Mouse (Mus musculus): ENCODE data around the gene AC161166.1. TPM values are rescaled to one million over a fixed set of nuclear protein-coding genes. Genes with fewer than 3 reads are reported as not detected.
A peak's percentile ranks its signal among the peaks of the same experiment; 100 is the strongest.

The AC161166.1 gene
- total and polyA plus RNA-seq, 3 experiments, result 0.22 TPM; not detected in 2

- ATAC-seq (ENCODE audit: extremely low read depth, insufficient number of reproducible peaks, low FRiP score, poor library complexity, severe bottlenecking) (no peak), DNase-seq (ENCODE audit: low spot score) (no peak)
- Histone ChIP-seq H3K4me3 (ENCODE audit: low read depth, low read length) (no peak overlapping the region), H3K9me3 (replicated peaks) (0 out of 2 replicates have a peak, but pooled peaks cover 6% of the 10 kb centered on the region), H3K27me3 (ENCODE audit: insufficient read depth, low read length) (peaks cover 55% of the 10 kb centered on the region), H3K36me3 (replicated peaks) (no peaks in the 10 kb centered on the region), H3K4me1 (ENCODE audit: insufficient read depth, low read depth, low read length) (peaks cover 6% of the 10 kb centered on the region)
- TF ChIP-seq GATA1 (IDR thresholded peaks at IDR 0.05; ENCODE audit: borderline replicate concordance, low read length) (no peak), GATA2 (IDR thresholded peaks at IDR 0.05; ENCODE audit: borderline replicate concordance, low read depth, low read length) (no peak)
These were observed 32.6 kb downstream of the AC161166.1 start for GRCm38 (mm10) chr7:24479685-24480084.

DNA sequence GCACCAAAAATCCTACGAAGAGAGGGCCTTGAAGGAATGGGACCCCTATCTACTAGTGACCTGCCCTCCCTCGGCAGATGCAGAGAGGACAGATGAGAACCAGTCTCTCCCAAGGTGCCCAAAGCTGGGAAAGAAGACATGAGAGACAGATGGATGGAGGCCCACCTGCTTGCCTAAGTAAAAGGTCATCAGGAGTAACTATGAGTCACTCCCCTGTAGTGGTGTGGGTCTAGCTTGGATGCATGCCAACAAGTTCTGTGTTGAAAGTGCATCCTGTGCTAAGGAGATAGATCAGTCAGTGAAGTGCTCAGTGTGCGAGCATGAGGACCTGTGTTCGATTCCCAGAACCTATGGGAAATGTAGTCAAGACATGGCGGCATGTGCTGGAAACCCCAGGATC is 33.3 kb downstream of the AC161166.1 start:
- 0 out of 2 replicates have a peak, but pooled peaks cover 6% of the 10 kb centered on the region for H3K9me3 ChIP-seq (replicated peaks)
- peaks cover 6% of the 10 kb centered on the region for H3K4me1 ChIP-seq (ENCODE audit: insufficient read depth, low read depth, low read length)

DNA sequence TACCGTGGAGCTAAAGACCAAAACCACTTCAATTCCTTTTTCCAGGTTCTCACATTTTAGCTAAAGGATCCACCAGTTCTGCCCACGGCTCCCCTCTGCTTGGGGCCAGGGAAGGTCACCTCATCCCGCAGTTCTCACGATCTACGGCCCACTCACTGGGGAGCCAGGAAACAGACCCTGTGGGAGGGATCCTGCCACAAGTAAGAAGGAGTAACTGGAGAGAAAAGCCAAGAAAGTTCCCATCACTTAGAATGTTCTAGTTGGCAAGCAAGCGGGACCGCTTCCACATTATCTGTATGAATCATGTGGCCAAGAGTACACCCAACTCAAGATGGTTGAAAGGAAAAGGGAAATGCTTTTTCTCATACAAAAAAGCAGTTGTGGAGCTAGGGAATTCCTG is 35.4 kb downstream of the AC161166.1 start:
- no peak for DNase-seq (ENCODE audit: low spot score)
- no peaks in the 10 kb centered on the region for H3K36me3 ChIP-seq (replicated peaks)
- H3K4me1 ChIP-seq (ENCODE audit: insufficient read depth, low read depth, low read length), result peaks cover 6% of the 10 kb centered on the region
- ATAC-seq (ENCODE audit: extremely low read depth, insufficient number of reproducible peaks, low FRiP score, poor library complexity, severe bottlenecking), result no peak
- H3K4me3 ChIP-seq (ENCODE audit: low read depth, low read length), result no peak overlapping the region
- TF ChIP-seq GATA2 (IDR thresholded peaks at IDR 0.05; ENCODE audit: borderline replicate concordance, low read depth, low read length) (no peak), POLR2AphosphoS5 (IDR thresholded peaks at IDR 0.05; ENCODE audit: insufficient replicate concordance, low read depth, low read length) (no peak), CTCF (IDR thresholded peaks at IDR 0.05; ENCODE audit: low read depth, low read length) (no peak), GATA1 (IDR thresholded peaks at IDR 0.05; ENCODE audit: borderline replicate concordance, low read length) (no peak), TAL1 (conservative IDR thresholded peaks at IDR 0.05; ENCODE audit: low read depth, low read length) (no peak)
- H3K9me3 ChIP-seq (replicated peaks), result 0 out of 2 replicates have a peak, but pooled peaks cover 6% of the 10 kb centered on the region
- peaks cover 28% of the 10 kb centered on the region for H3K27me3 ChIP-seq (ENCODE audit: insufficient read depth, low read length)

More for the DNA sequence above, 33.3 kb downstream of the AC161166.1 start:
- Histone ChIP-seq H3K4me3 (ENCODE audit: low read depth, low read length) (no peak overlapping the region), H3K36me3 (replicated peaks) (no peaks in the 10 kb centered on the region), H3K27me3 (ENCODE audit: insufficient read depth, low read length) (peaks cover 47% of the 10 kb centered on the region)
- no peak for TF ChIP-seq GATA2 (IDR thresholded peaks at IDR 0.05; ENCODE audit: borderline replicate concordance, low read depth, low read length)
- TF ChIP-seq GATA1 (IDR thresholded peaks at IDR 0.05; ENCODE audit: borderline replicate concordance, low read length), result no peak
- no peak for TF ChIP-seq TAL1 (conservative IDR thresholded peaks at IDR 0.05; ENCODE audit: low read depth, low read length)
- no peak for TF ChIP-seq POLR2AphosphoS5 (IDR thresholded peaks at IDR 0.05; ENCODE audit: insufficient replicate concordance, low read depth, low read length)
- no peak for TF ChIP-seq CTCF (IDR thresholded peaks at IDR 0.05; ENCODE audit: low read depth, low read length)
- DNase-seq (ENCODE audit: low spot score) (no peak), ATAC-seq (ENCODE audit: extremely low read depth, insufficient number of reproducible peaks, low FRiP score, poor library complexity, severe bottlenecking) (no peak)

DNA sequence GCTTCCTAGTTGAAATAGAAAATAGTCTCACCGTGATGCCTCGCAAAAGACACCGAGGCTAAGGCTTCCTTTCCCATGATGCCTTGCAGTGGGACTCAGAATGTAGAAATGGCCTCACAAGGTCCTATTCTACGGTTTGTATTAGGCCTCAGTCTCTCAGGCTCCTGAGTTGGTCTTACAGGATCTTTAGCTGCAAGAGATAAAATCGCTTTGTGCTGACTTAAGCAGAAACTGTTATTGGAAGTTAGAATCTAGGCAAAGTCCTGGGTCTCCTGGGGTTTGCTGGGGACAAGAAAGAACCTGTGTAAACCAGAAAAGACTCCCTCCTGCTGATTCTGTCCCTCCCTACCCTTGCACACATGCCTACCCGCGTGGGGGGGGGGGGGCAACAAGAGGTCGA is 35.9 kb downstream of the AC161166.1 start:
- peaks cover under 1% of the 10 kb centered on the region for H3K4me1 ChIP-seq (ENCODE audit: insufficient read depth, low read depth, low read length)
- no peak for ATAC-seq (ENCODE audit: extremely low read depth, insufficient number of reproducible peaks, low FRiP score, poor library complexity, severe bottlenecking)
- TF ChIP-seq GATA1 (IDR thresholded peaks at IDR 0.05; ENCODE audit: borderline replicate concordance, low read length), result no peak
- TF ChIP-seq TAL1 (conservative IDR thresholded peaks at IDR 0.05; ENCODE audit: low read depth, low read length), result no peak
- TF ChIP-seq CTCF (IDR thresholded peaks at IDR 0.05; ENCODE audit: low read depth, low read length), result no peak
- no peak for TF ChIP-seq POLR2AphosphoS5 (IDR thresholded peaks at IDR 0.05; ENCODE audit: insufficient replicate concordance, low read depth, low read length)
- no peak for TF ChIP-seq GATA2 (IDR thresholded peaks at IDR 0.05; ENCODE audit: borderline replicate concordance, low read depth, low read length)
- no peak for DNase-seq (ENCODE audit: low spot score)
- no peak overlapping the region for H3K4me3 ChIP-seq (ENCODE audit: low read depth, low read length)
- H3K9me3 ChIP-seq (replicated peaks), result 0 out of 2 replicates have a peak, but pooled peaks cover 2% of the 10 kb centered on the region
- H3K36me3 ChIP-seq (replicated peaks), result no peaks in the 10 kb centered on the region
- peaks cover 24% of the 10 kb centered on the region for H3K27me3 ChIP-seq (ENCODE audit: insufficient read depth, low read length)

DNA sequence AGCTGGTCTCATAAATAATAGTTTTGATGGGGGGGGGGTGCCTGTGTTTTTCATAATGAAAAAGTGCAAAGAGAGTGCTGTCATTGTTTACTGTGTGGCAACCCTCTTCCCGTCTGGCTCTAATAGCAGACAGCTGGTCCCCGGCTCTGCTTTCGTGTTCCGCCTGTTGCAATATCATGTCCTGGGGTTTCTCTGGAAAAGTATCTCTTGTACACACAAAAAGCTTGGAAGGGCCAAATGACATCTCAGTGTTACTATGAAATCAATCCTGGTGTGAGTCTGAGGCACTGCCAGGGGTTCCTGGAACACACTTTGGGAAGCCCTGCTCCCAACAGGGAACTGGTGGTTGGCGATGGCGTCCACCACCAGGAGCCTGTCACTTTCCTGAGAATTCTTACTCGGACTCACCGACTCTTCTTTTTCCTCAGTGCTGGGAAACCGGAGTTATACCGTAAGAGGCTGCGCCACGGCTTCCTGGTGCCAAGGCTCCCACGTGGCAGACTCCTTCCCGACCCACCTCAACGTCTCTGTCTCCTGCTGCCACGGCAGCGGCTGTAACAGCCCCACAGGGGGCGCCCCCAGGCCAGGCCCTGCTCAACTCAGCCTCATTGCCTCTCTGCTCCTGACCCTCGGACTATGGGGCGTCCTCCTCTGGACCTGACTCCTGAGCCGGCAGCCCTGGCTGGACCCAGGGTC is 37.3 kb downstream of the AC161166.1 start:
- Histone ChIP-seq H3K9me3 (replicated peaks) (0 out of 2 replicates have a peak, but pooled peaks cover 2% of the 10 kb centered on the region), H3K27me3 (ENCODE audit: insufficient read depth, low read length) (peaks cover 10% of the 10 kb centered on the region), H3K4me3 (ENCODE audit: low read depth, low read length) (no peak overlapping the region), H3K36me3 (replicated peaks) (no peaks in the 10 kb centered on the region), H3K4me1 (ENCODE audit: insufficient read depth, low read depth, low read length) (no peaks in the 10 kb centered on the region; the same call in 1 of the 2 replicates)
- TF ChIP-seq POLR2AphosphoS5 (IDR thresholded peaks at IDR 0.05; ENCODE audit: insufficient replicate concordance, low read depth, low read length) (no peak), TAL1 (conservative IDR thresholded peaks at IDR 0.05; ENCODE audit: low read depth, low read length) (no peak), CTCF (IDR thresholded peaks at IDR 0.05; ENCODE audit: low read depth, low read length) (no peak)
- DNase-seq (ENCODE audit: low spot score) (no peak), ATAC-seq (ENCODE audit: extremely low read depth, insufficient number of reproducible peaks, low FRiP score, poor library complexity, severe bottlenecking) (no peak)

DNA sequence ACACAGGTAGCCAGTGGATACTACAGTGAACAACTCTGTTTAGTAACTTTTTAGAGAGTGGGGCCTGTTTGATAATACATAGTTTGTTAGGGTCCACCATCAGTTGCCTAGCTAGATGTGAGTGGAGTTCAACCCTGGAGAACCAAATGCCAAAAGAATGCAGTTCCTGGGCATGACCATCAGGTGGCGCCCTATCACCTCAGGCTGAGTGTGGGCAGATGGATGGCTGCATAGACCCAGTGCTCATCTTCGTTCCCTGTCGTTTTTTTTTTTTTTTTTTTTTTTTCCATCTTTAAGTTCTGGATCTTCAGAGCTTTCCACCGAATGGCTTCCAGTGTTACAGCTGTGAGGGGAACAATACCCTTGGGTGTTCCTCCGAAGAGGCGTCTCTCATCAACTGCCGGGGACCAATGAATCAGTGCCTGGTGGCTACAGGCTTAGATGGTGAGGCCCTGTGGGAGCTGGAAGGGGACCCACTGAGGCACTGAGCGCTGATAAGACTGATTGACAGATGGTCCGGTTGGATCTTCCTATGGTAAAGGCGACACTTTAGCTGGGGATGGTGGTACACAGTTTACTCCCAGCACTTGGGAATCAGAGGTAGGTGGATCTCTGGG is 38.2 kb downstream of the AC161166.1 start:
- Histone ChIP-seq H3K4me3 (ENCODE audit: low read depth, low read length) (no peak overlapping the region), H3K36me3 (replicated peaks) (no peaks in the 10 kb centered on the region), H3K27me3 (ENCODE audit: insufficient read depth, low read length) (peaks cover 4% of the 10 kb centered on the region), H3K9me3 (replicated peaks) (0 out of 2 replicates have a peak, but pooled peaks cover 2% of the 10 kb centered on the region), H3K4me1 (ENCODE audit: insufficient read depth, low read depth, low read length) (no peaks in the 10 kb centered on the region; the same call in 1 of the 2 replicates)
- TF ChIP-seq GATA1 (IDR thresholded peaks at IDR 0.05; ENCODE audit: borderline replicate concordance, low read length) (no peak), CTCF (IDR thresholded peaks at IDR 0.05; ENCODE audit: low read depth, low read length) (peak; percentile 93)
- DNase-seq (ENCODE audit: low spot score) (peak; percentile 63), ATAC-seq (ENCODE audit: extremely low read depth, insufficient number of reproducible peaks, low FRiP score, poor library complexity, severe bottlenecking) (no peak; the same call in 1 of the 2 replicates)

Measured in G1E (cell line).